Mouse (Mus musculus): ENCODE results near the gene Npy4r. TPM values are rescaled to one million over a fixed set of nuclear protein-coding genes. Genes with fewer than 3 reads are reported as not detected.

The Npy4r gene
- total and polyA plus RNA-seq, 3 experiments: not detected

DNA sequence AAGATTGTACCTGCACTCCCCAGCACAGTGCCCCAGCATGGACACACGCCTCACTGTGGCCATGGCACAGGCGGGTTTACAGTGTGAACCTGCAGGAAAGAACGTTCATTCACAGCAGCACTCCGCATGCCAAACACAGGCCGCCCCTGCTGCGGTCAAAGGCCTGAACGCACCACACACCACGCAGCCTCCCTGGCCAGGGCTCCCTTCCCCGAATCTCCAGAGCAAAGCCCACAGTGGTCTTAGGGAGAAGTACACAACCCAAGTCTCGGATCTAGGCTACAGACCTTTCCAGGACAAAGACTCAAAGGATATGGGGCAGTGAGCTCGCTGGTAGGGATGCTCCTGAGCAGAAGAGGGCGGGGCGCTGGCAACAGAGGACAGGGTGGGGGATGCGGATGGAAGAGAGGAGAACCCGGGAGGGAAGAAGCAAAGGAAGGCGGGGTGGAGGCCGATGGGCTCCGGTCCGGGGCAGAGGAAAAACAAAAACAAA is 48.5 kb upstream of the Npy4r start:
- TF ChIP-seq SIN3A (IDR thresholded peaks at IDR 0.05; ENCODE audit: low read length): no peak
- TF ChIP-seq ELF1 (IDR thresholded peaks at IDR 0.05; ENCODE audit: low read depth, low read length): no peak
- no peak for TF ChIP-seq POLR2AphosphoS2 (IDR thresholded peaks at IDR 0.05; ENCODE audit: low read length)
- no peak for TF ChIP-seq ZKSCAN1 (IDR thresholded peaks at IDR 0.05; ENCODE audit: low read depth, low read length)
- TF ChIP-seq KAT2A (conservative IDR thresholded peaks at IDR 0.05; ENCODE audit: low read depth, low read length): no peak
- no peak for TF ChIP-seq MXI1 (IDR thresholded peaks at IDR 0.05; ENCODE audit: low read depth, low read length)
- no peak for TF ChIP-seq TAL1 (IDR thresholded peaks at IDR 0.05; ENCODE audit: low read length)
- TF ChIP-seq USF1 (IDR thresholded peaks at IDR 0.05; ENCODE audit: low read depth, low read length): no peak
- TF ChIP-seq RCOR1 (IDR thresholded peaks at IDR 0.05; ENCODE audit: low read depth, low read length): no peak
- TF ChIP-seq MAFK (IDR thresholded peaks at IDR 0.05; ENCODE audit: borderline replicate concordance, low read depth, low read length): no peak
- TF ChIP-seq USF2 (IDR thresholded peaks at IDR 0.05; ENCODE audit: borderline replicate concordance in 1 of 2, insufficient read depth in 1 of 2, low read depth in 1 of 2, low read length in 2 of 2): no peak
- TF ChIP-seq MYC (IDR thresholded peaks at IDR 0.05; ENCODE audit: low read depth, low read length): no peak
- no peak for TF ChIP-seq TCF12 (IDR thresholded peaks at IDR 0.05; ENCODE audit: low read depth, low read length)
- TF ChIP-seq E2F4 (IDR thresholded peaks at IDR 0.05; ENCODE audit: borderline replicate concordance, low read depth, low read length): no peak
- no peak for TF ChIP-seq ZC3H11A (IDR thresholded peaks at IDR 0.05; ENCODE audit: low read depth, low read length)
- TF ChIP-seq ZMIZ1 (IDR thresholded peaks at IDR 0.05; ENCODE audit: low read depth, low read length): no peak
- TF ChIP-seq CHD1 (IDR thresholded peaks at IDR 0.05; ENCODE audit: low read depth, low read length): no peak
- TF ChIP-seq MAZ (IDR thresholded peaks at IDR 0.05; ENCODE audit: low read depth, low read length): no peak
- TF ChIP-seq MAX (IDR thresholded peaks at IDR 0.05; ENCODE audit: low read length): no peak
- no peak overlapping the region for H3K4me3 ChIP-seq (ENCODE audit: control insufficient read depth in 1 of 2, insufficient read depth in 1 of 2, low read depth in 2 of 2, low read length in 2 of 2)
- no peaks in the 10 kb centered on the region for H3K79me2 ChIP-seq (ENCODE audit: control insufficient read depth, insufficient read depth, low read length, poor library complexity)
- H3K9ac ChIP-seq (ENCODE audit: control insufficient read depth, low read depth, low read length, poor library complexity, severe bottlenecking): no peak overlapping the region
- peaks cover 0 to 1% of the 10 kb centered on the region in 2 experiments; a peak in 3 of 4 replicates for H3K27me3 ChIP-seq (ENCODE audit: control insufficient read depth in 1 of 2, insufficient read depth in 2 of 2, low read length in 2 of 2)
- no peak overlapping the region for H3K27ac ChIP-seq (ENCODE audit: control insufficient read depth, low read depth, low read length)
- DNase-seq (ENCODE audit: low read depth, low spot score): no peak
- H3K36me3 ChIP-seq (ENCODE audit: control insufficient read depth in 1 of 2, insufficient read depth in 2 of 2, low read length in 2 of 2): no peaks in the 10 kb centered on the region
- H3K9me3 ChIP-seq (replicated peaks; ENCODE audit: insufficient read depth, low read length): no peaks in the 10 kb centered on the region
- H3K4me1 ChIP-seq (ENCODE audit: control insufficient read depth in 1 of 2, insufficient read depth in 2 of 2, low read length in 2 of 2): no peaks in the 10 kb centered on the region

DNA sequence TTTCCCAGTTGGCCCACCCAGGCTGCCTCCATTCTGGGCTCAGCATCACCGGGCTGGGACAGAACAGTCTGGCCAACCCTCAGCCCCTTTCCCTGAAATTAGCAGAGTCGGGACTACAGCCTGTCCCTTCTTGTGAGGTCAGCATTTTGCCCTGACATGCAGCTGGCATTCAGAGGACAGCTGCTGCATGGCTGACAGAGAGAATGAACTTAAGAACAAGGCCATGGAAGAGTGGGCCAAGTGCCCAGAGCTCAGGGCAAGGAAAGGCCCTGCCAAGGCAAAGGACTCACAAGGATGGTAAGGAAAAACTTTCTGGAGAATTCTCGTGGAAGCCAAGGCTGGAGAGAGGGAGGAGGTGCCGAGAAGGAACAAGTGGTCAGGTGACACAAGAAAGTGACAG is 44.4 kb upstream of the Npy4r start:
- H3K36me3 ChIP-seq (ENCODE audit: control insufficient read depth in 1 of 2, insufficient read depth in 2 of 2, low read length in 2 of 2): no peaks in the 10 kb centered on the region
- no peaks in the 10 kb centered on the region for H3K4me1 ChIP-seq (ENCODE audit: control insufficient read depth in 1 of 2, insufficient read depth in 2 of 2, low read length in 2 of 2)
- no peak for DNase-seq (ENCODE audit: low read depth, low spot score)
- no peaks in the 10 kb centered on the region for H3K79me2 ChIP-seq (ENCODE audit: control insufficient read depth, insufficient read depth, low read length, poor library complexity)
- H3K4me3 ChIP-seq (ENCODE audit: control insufficient read depth in 1 of 2, insufficient read depth in 1 of 2, low read depth in 2 of 2, low read length in 2 of 2): no peak overlapping the region
- H3K27me3 ChIP-seq (ENCODE audit: control insufficient read depth in 1 of 2, insufficient read depth in 2 of 2, low read length in 2 of 2): no peaks in the 10 kb centered on the region; a peak in 1 of 4 replicates
- TF ChIP-seq ZKSCAN1 (IDR thresholded peaks at IDR 0.05; ENCODE audit: low read depth, low read length) (no peak), NELFE (IDR thresholded peaks at IDR 0.05; ENCODE audit: low read depth, low read length) (no peak), BHLHE40 (IDR thresholded peaks at IDR 0.05; ENCODE audit: borderline replicate concordance, low read depth, low read length) (no peak), USF2 (IDR thresholded peaks at IDR 0.05; ENCODE audit: borderline replicate concordance in 1 of 2, insufficient read depth in 1 of 2, low read depth in 1 of 2, low read length in 2 of 2) (no peak), SIN3A (IDR thresholded peaks at IDR 0.05; ENCODE audit: low read length) (no peak), SMC3 (IDR thresholded peaks at IDR 0.05; ENCODE audit: low read depth, low read length) (no peak), USF1 (IDR thresholded peaks at IDR 0.05; ENCODE audit: low read depth, low read length) (no peak), MAX (IDR thresholded peaks at IDR 0.05; ENCODE audit: low read length) (no peak), TAL1 (IDR thresholded peaks at IDR 0.05; ENCODE audit: low read length) (no peak), ZC3H11A (IDR thresholded peaks at IDR 0.05; ENCODE audit: low read depth, low read length) (no peak), CHD2 (IDR thresholded peaks at IDR 0.05; ENCODE audit: low read length) (no peak), KAT2A (conservative IDR thresholded peaks at IDR 0.05; ENCODE audit: low read depth, low read length) (no peak), JUND (IDR thresholded peaks at IDR 0.05; ENCODE audit: low read depth, low read length) (no peak), MAFK (IDR thresholded peaks at IDR 0.05; ENCODE audit: borderline replicate concordance, low read depth, low read length) (no peak), RAD21 (IDR thresholded peaks at IDR 0.05; ENCODE audit: low read depth, low read length) (no peak), POLR2AphosphoS2 (IDR thresholded peaks at IDR 0.05; ENCODE audit: low read length) (no peak)
- no peak overlapping the region for H3K27ac ChIP-seq (ENCODE audit: control insufficient read depth, low read depth, low read length)
- H3K9me3 ChIP-seq (replicated peaks; ENCODE audit: insufficient read depth, low read length): no peaks in the 10 kb centered on the region
- H3K9ac ChIP-seq (ENCODE audit: control insufficient read depth, low read depth, low read length, poor library complexity, severe bottlenecking): no peak overlapping the region
